Mouse (Mus musculus) heart, postnatal 0 days (tissue): ENCODE measurements around the gene Srm.

Source experiments
- CTCF ChIP-seq: IDR thresholded peaks from 2 replicates; pipeline ENCODE4 v1.5.1; 2016; ENCODE audit warnings: antibody characterized with exemption, control low read depth, low read depth
- EP300 ChIP-seq: IDR thresholded peaks from 2 replicates; pipeline ENCODE4 v1.6.1; 2016; ENCODE audit warnings: antibody characterized with exemption, low read depth

DNA sequence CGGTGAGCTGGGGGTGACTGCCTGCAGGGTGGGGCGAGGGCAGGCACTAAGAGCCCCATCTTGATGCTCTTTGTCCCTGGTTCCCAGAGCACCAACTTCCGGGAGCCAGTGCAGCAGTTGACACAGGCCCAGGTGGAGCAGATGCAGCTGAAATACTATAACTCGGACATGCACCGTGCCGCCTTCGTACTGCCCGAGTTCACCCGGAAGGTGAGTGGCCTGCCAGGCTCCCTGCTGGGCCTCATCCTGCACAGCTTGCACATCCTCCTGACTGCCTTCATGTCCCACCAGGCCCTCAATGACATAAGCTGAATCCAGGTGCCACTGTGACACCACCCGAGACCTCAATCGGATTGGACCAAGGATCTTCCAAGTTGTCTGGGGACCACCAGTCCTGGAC lies 2.7 kb downstream of the Srm start:
- TF ChIP-seq CTCF: no peak
- TF ChIP-seq EP300: no peak
